Mouse (Mus musculus): ENCODE data around the gene Mavs. TPM values are rescaled to one million over a fixed set of nuclear protein-coding genes. Genes with fewer than 3 reads are reported as not detected.

Mavs gene
- polyA plus RNA-seq, 1 experiment from 2014 or later: 21.9 TPM

DNA sequence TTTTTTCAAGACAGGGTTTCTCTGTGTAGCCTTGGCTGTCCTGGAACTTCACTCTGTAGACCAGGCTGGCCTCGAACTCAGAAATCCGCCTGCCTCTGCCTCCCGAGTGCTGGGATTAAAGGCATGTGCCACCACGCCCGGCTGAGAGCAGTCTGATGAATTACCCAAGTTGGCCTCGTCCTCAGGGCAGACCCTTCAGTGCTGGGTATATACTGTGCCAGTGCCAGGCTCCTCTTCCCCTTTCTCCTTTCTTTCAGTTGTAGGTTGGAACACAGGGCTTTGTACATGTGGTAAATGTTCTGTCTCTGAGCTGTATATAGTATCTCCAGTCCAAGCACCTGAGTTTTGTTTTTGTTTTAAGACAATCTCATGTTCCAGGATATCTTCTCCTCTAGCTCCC, 30.2 kb downstream of the Mavs start:
- no peaks in the 10 kb centered on the region for H3K9me3 ChIP-seq (replicated peaks)
- H3K4me3 ChIP-seq: peak overlapping the region; percentile 79
- no peak for ATAC-seq (replicated peaks; ENCODE audit: insufficient number of reproducible peaks, insufficient read depth, low FRiP score, low read depth)

DNA sequence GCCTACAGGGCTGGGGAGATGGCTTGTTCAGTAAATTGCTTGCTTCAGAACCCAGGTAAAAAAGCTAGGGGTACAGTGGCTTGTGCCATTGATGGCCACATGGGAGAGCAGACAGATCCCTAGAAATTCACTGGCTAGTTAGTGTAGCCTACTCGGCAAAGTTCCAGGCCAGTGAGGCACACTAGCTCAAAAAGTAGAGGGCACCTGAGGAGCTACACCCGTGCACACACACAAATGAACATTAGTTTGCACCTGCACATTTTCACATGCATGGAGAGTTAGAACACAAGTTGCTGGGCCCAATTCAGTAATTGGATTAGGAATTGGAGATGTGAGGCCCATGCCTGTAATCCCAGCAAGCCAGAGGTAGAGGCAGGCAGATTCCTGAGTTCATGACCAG, 31.2 kb downstream of the Mavs start:
- no peak overlapping the region for H3K4me2 ChIP-seq
- ATAC-seq (replicated peaks; ENCODE audit: insufficient number of reproducible peaks, insufficient read depth, low FRiP score, low read depth): no peak
- WGBS: 79% methylated on average over 2 of the region's 2 CpGs
- no peaks in the 10 kb centered on the region for H3K9me3 ChIP-seq (replicated peaks)
- H3K4me1 ChIP-seq (replicated peaks): peaks cover 33% of the 10 kb centered on the region
- no peak overlapping the region for H3K4me3 ChIP-seq
- H3K27ac ChIP-seq: no peak overlapping the region
- H3K36me3 ChIP-seq: no peaks in the 10 kb centered on the region
- no peak overlapping the region for H3K9ac ChIP-seq
- H3K27me3 ChIP-seq: no peaks in the 10 kb centered on the region

More for the DNA sequence above, 30.2 kb downstream of the Mavs start:
- no peak overlapping the region for H3K9ac ChIP-seq
- no peaks in the 10 kb centered on the region for H3K36me3 ChIP-seq
- no peak overlapping the region for H3K27ac ChIP-seq
- 79% methylated on average over 6 of the region's 6 CpGs for WGBS
- H3K4me1 ChIP-seq (replicated peaks): peaks cover 35% of the 10 kb centered on the region
- no peaks in the 10 kb centered on the region for H3K27me3 ChIP-seq
- H3K4me2 ChIP-seq: peak overlapping the region; percentile 67

DNA sequence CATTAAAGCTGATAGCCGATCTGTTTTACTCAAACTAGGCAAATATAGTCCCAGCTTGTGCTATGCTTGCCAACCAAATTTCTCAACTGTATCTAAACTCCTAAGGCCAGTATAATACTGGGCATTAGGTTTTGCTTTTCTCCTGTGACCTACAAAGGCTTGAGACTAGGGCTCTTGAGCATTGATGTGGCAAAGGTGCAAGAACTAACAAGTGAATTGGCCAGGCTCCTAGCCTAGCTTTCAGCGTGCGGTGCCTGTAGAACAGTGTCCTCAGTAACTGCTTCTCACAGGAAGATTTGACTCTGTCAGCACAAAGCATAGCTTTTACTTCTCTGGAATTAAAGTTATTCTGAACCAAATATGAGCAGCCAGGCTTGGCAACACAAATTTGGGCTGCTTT, 41.6 kb downstream of the Mavs start:
- no peak overlapping the region for H3K9ac ChIP-seq
- peaks cover 60% of the 10 kb centered on the region for H3K36me3 ChIP-seq
- 95% methylated on average over 3 of the region's 3 CpGs for WGBS
- no peak overlapping the region for H3K4me2 ChIP-seq
- no peak overlapping the region for H3K4me3 ChIP-seq
- ATAC-seq (replicated peaks; ENCODE audit: insufficient number of reproducible peaks, insufficient read depth, low FRiP score, low read depth): no peak
- H3K4me1 ChIP-seq (replicated peaks): no peaks in the 10 kb centered on the region
- no peak overlapping the region for H3K27ac ChIP-seq
- no peaks in the 10 kb centered on the region for H3K9me3 ChIP-seq (replicated peaks)
- no peaks in the 10 kb centered on the region for H3K27me3 ChIP-seq

DNA sequence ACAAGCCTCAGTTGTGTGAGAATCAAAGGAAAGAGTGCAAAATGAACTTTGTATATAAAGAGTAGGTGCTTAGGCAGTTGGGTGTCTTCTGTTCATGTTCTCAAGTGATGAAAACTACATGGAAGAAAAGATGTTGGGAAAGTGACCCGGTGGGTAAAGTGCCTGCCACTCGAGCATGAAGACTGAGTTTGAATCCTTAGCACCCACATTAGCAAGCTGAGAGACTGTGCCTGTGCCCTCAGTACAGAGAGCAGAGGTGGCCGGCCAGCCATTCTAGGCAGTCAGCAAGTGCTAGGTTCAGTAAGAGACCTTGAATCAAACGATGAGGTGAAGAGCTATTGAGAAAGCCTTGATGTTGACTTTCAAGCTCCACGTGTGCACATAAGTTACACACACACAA, 42.9 kb downstream of the Mavs start:
- Histone ChIP-seq H3K27me3 (no peaks in the 10 kb centered on the region), H3K27ac (no peak overlapping the region), H3K36me3 (peaks cover 67% of the 10 kb centered on the region), H3K4me3 (no peak overlapping the region), H3K4me2 (no peak overlapping the region), H3K4me1 (replicated peaks) (no peaks in the 10 kb centered on the region), H3K9me3 (replicated peaks) (no peaks in the 10 kb centered on the region), H3K9ac (no peak overlapping the region)
- ATAC-seq (replicated peaks; ENCODE audit: insufficient number of reproducible peaks, insufficient read depth, low FRiP score, low read depth): no peak
- WGBS: 87% methylated on average over 5 of the region's 5 CpGs

DNA sequence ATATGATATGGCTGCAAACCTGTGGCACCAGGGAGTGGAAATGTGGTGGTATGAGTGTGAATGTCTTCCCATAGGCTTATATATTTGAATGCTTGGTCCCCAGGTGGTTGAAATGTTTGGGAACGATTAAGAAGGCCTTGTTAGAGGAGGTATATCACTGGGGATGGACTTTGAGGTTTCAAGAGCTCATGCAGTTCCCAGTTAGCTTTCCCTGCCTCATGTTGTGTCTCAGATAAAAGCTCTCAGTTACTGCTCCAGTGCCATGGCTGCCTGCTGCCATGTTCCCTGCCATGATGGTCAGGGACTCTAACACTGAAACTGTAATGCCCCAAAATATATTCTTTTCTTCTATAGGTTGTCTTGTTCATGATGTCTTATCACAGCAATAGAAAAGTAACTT, 47.7 kb downstream of the Mavs start:
- 86% methylated on average over 1 of the region's 1 CpGs for WGBS
- Histone ChIP-seq H3K9ac (no peak overlapping the region), H3K9me3 (replicated peaks) (no peaks in the 10 kb centered on the region), H3K4me1 (replicated peaks) (no peaks in the 10 kb centered on the region), H3K27ac (no peak overlapping the region), H3K27me3 (no peaks in the 10 kb centered on the region), H3K4me3 (no peak overlapping the region), H3K4me2 (no peak overlapping the region), H3K36me3 (peaks cover 51% of the 10 kb centered on the region)
- ATAC-seq (replicated peaks; ENCODE audit: insufficient number of reproducible peaks, insufficient read depth, low FRiP score, low read depth): no peak

DNA sequence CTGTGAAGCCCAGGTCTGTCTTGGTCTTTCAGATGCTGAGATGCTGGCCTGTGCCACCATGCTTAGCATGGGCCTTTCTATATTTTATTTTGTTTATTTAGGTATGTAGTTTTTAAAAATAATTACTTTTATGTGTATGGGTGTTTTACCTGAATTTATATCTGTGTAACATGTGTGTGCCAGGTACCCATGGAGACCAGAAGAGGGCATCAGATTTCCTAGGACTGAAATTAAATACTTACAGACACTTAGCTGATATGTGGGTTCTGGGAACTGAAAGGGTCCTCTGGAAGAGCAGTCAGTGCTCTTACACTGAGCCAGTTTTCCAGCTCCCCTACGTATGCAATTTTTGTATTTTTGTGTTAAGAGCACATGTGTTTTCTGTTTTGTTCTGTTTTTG, 52.4 kb downstream of the Mavs start:
- 93% methylated on average over 1 of the region's 1 CpGs for WGBS
- ATAC-seq (replicated peaks; ENCODE audit: insufficient number of reproducible peaks, insufficient read depth, low FRiP score, low read depth): no peak

DNA sequence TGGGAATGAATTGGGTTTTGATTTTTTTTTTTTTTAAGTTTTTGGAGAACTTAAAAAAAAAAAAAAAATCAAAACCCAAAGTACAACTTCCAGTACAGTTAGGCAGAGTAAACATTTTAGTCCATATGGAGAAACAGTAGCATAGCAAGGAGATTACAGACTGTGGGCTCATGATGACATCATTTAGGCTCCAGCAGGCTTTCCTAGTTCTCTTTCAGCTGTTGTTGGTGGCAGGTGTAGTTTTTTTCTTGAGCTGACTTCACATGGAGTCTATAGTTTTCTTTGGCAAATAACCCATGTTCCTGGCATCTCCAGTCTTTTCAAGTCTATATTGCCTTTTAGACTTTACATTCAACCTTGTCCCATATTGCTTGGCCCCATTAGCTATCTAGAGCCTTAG, 56.8 kb downstream of the Mavs start:
- H3K4me1 ChIP-seq (replicated peaks): no peaks in the 10 kb centered on the region
- H3K36me3 ChIP-seq: peaks cover 48% of the 10 kb centered on the region; the same call in 1 of the 2 replicates
- no peak overlapping the region for H3K4me2 ChIP-seq
- H3K27me3 ChIP-seq: no peaks in the 10 kb centered on the region
- no peak overlapping the region for H3K9ac ChIP-seq
- no peak overlapping the region for H3K4me3 ChIP-seq
- H3K27ac ChIP-seq: no peak overlapping the region
- no peaks in the 10 kb centered on the region for H3K9me3 ChIP-seq (replicated peaks)
- no peak for ATAC-seq (replicated peaks; ENCODE audit: insufficient number of reproducible peaks, insufficient read depth, low FRiP score, low read depth)

More for the DNA sequence above, 52.4 kb downstream of the Mavs start:
- no peak overlapping the region for H3K4me3 ChIP-seq
- H3K27ac ChIP-seq: no peak overlapping the region
- H3K9ac ChIP-seq: no peak overlapping the region
- H3K27me3 ChIP-seq: no peaks in the 10 kb centered on the region
- H3K4me1 ChIP-seq (replicated peaks): no peaks in the 10 kb centered on the region
- H3K4me2 ChIP-seq: no peak overlapping the region
- H3K36me3 ChIP-seq: peaks cover 39% of the 10 kb centered on the region; the same call in 1 of the 2 replicates
- no peaks in the 10 kb centered on the region for H3K9me3 ChIP-seq (replicated peaks)

DNA sequence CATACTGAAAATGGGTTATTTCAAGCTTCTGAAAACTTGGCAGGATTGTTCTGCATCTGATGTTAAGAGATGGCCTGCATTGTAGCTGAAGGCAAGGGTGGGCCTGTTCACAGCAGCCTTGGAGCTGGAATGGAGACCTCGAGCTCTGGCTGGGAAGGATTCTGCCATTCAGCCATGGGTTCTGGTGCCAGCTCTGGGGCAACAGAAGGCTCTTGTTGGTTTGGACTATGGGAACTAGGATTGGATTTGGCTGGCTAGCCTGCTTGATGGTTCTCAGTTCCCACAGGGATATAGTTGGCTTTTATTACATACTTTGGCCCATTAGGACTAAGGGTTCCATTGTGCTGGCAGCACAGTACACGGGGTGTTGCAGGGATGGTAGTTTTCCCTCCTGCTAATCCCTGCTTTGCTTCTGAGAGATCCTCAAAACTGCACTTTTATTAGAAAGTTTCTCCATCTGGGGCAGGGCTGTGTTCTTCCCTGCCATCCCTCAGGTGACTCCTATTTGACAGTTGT, 62.9 kb downstream of the Mavs start:
- no peak overlapping the region for H3K27ac ChIP-seq
- H3K9me3 ChIP-seq (replicated peaks): no peaks in the 10 kb centered on the region
- H3K27me3 ChIP-seq: no peaks in the 10 kb centered on the region
- no peak for ATAC-seq (replicated peaks; ENCODE audit: insufficient number of reproducible peaks, insufficient read depth, low FRiP score, low read depth)
- WGBS: 87% methylated on average over 2 of the region's 2 CpGs
- no peak overlapping the region for H3K4me2 ChIP-seq
- no peak overlapping the region for H3K4me3 ChIP-seq
- no peaks in the 10 kb centered on the region for H3K4me1 ChIP-seq (replicated peaks)
- no peak overlapping the region for H3K9ac ChIP-seq
- peaks cover 50% of the 10 kb centered on the region for H3K36me3 ChIP-seq

Small RNA genes lying within 50 kb of the gene (microRNA-seq; reads per million reads assigned to microRNA genes)
- 42.9 reads per million, percentile 39 among the genes with 10 or more reads in this experiment for gene Mir103-2

Other genes with a start within 250 kb of the Mavs start
- gene Gfra4, start 191.0 kb upstream of the Mavs start, polyA plus RNA-seq (2015; fragmentation: Nextera tagmentation; extraction: Ambion mirVana): 2.8 and 4.7 TPM in 2 replicates
- gene Adam33, start 170.2 kb upstream of the Mavs start, polyA plus RNA-seq (2015; fragmentation: Nextera tagmentation; extraction: Ambion mirVana): 13.5 and 16.5 TPM in 2 replicates
- gene Siglec1, start 147.3 kb upstream of the Mavs start, polyA plus RNA-seq (2015; fragmentation: Nextera tagmentation; extraction: Ambion mirVana): 0.43 and 0.61 TPM in 2 replicates
- 10.0 and 11.4 TPM in 2 replicates for gene Hspa12b, start 106.8 kb upstream of the Mavs start, polyA plus RNA-seq (2015; fragmentation: Nextera tagmentation; extraction: Ambion mirVana)
- gene Gm11037, start 100.6 kb upstream of the Mavs start, polyA plus RNA-seq (2015; fragmentation: Nextera tagmentation; extraction: Ambion mirVana): not detected in 2 replicates
- 59.5 and 71.3 TPM in 2 replicates for gene 1700037H04Rik, start 74.0 kb upstream of the Mavs start, polyA plus RNA-seq (2015; fragmentation: Nextera tagmentation; extraction: Ambion mirVana)
- 7.5 and 10.7 TPM in 2 replicates for gene Cenpb, start 54.0 kb upstream of the Mavs start, polyA plus RNA-seq (2015; fragmentation: Nextera tagmentation; extraction: Ambion mirVana)
- 49.9 and 61.4 TPM in 2 replicates for gene Cdc25b, start 47.1 kb upstream of the Mavs start, polyA plus RNA-seq (2015; fragmentation: Nextera tagmentation; extraction: Ambion mirVana)
- gene Spef1, start 46.8 kb upstream of the Mavs start, polyA plus RNA-seq (2015; fragmentation: Nextera tagmentation; extraction: Ambion mirVana): 1.9 and 2.0 TPM in 2 replicates
- gene Ap5s1, start 27.0 kb upstream of the Mavs start, polyA plus RNA-seq (2015; fragmentation: Nextera tagmentation; extraction: Ambion mirVana): 35.5 and 40.2 TPM in 2 replicates
- 24.2 and 24.4 TPM in 2 replicates for gene Pank2, start 28.4 kb downstream of the Mavs start, polyA plus RNA-seq (2015; fragmentation: Nextera tagmentation; extraction: Ambion mirVana)
- 2.0 and 2.3 TPM in 2 replicates for gene Rnf24, start 118.8 kb downstream of the Mavs start, polyA plus RNA-seq (2015; fragmentation: Nextera tagmentation; extraction: Ambion mirVana)